Mouse (Mus musculus): ENCODE data around the gene Tbc1d22a. TPM values are rescaled to one million over a fixed set of nuclear protein-coding genes. Genes with fewer than 3 reads are reported as not detected.

The Tbc1d22a gene
- polyA plus RNA-seq, 1 experiment from 2014 or later = 37.9 TPM

DNA sequence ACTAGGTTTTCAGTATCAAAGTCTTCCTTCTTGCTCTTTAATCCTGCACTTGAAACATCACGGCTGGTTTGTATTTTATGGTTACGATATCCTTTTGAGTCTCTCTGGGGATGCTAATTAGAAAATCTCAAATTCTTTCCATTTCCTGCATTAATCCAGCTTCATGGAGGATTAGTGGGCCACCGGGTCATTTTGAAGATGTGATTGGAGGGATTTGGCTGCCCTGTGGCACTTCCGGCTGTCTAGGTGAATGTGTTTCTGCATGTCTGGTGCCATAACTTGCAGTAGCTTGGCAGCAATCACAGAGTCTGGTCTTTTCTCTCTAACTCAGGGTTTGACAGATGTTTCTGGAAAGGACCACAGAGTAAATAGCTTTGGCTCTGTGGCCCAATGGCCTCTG lies 305.9 kb downstream of the Tbc1d22a start:
- POLR2A ChIA-PET = no interaction called here
- DNase-seq (ENCODE audit: low read depth, low spot score) (no peak), ATAC-seq (no peak)
- CTCF ChIA-PET = no interaction called here
- peaks cover 16% of the 10 kb centered on the region for H3K27me3 ChIP-seq
- in situ Hi-C loops (cut with MboI; ENCODE audit: low pct_unique_long_range_greater_than_20kb) = no loop called here
- no peak for TF ChIP-seq CTCF (IDR thresholded peaks at IDR 0.05)

DNA sequence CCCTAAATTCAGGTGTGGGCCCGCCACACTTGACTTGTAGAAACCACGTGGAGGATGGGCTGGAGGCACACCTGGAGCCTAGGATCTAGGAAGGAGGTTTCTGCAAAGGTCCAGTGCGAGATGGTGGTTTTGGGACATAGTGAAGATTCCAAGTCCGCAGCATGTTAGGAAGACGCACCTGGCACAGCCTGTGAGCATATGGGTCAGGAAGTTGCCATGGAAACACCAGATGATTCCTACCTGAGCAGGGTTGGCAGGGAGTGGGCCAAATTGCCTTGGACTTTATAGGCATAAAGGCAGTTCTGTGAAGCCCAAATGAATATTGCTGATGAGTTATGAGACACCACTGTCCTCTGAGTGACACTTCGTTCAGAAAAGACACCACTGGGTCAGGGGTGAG lies 321.1 kb downstream of the Tbc1d22a start:
- no peaks in the 10 kb centered on the region for H3K27me3 ChIP-seq
- ChIA-PET POLR2A (no interaction called here), CTCF (no interaction called here)
- ATAC-seq (no peak), DNase-seq (ENCODE audit: low read depth, low spot score) (no peak)
- in situ Hi-C loops (cut with MboI; ENCODE audit: low pct_unique_long_range_greater_than_20kb) = no loop called here
- no peak for TF ChIP-seq CTCF (IDR thresholded peaks at IDR 0.05)

DNA sequence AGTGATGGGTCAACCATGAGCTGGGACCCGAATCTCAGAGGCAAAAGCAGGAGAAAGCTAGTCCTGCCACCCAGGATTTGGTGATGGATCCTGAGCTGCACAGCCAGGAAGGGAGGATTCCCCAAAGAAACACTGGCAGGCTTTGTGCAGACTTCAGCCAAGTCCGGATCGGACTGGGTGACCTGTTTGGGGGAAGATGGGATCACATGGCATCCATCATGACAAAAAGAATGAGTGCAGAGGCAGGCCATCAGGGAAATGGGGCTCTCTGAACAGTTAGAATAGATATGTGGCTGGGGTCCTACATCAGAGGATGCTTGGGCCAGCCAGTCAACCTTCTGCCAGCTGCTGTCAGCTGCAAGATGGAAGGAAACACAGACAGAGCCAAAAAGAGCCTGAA lies 328.1 kb downstream of the Tbc1d22a start:
- CTCF ChIA-PET = interaction anchor here (1.2 kb wide), 1 partner anchor 10 kb away, joined by 5 read pairs; no protein-coding TSS in a partner anchor
- ATAC-seq = no peak

DNA sequence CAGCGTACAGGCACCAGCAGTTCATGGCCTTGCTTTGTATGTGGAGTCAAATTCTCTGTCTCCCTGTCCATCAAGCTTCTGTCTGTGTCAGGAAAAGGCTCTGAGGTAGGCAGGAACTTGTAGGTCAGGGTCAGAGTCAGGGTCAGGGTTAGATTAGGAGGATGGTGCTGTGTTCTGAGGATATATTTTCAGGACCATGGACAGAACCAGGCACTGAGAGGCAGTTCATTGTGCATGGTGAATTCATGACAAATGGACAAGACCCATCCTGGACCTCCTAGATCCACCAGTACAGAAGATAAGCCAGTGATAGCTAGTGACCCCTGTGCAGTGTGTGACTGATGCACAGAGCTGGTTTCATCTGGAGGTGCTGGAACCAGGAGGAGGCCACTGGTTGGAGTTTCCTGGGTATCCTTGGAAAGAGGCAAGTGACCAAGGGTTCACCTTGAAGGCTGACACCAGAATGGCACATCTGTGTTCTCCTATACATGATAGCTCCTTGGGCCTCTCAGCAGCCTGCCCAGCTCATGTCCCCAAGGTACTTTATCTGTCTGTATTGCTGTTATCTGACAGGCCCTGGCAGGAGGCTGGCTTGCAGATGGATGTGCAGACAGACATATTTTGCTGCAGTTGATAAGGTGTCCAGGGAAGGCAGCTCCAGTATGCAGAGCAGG lies 330.0 kb downstream of the Tbc1d22a start:
- in situ Hi-C loops (cut with MboI; ENCODE audit: low pct_unique_long_range_greater_than_20kb) = no loop called here
- no peaks in the 10 kb centered on the region for H3K27me3 ChIP-seq
- no peak for TF ChIP-seq CTCF (IDR thresholded peaks at IDR 0.05)
- DNase-seq (ENCODE audit: low read depth, low spot score) = no peak
- ChIA-PET POLR2A (no interaction called here), CTCF (no interaction called here)
- no peak for ATAC-seq

More for the DNA sequence above, 328.1 kb downstream of the Tbc1d22a start:
- in situ Hi-C loops (cut with MboI; ENCODE audit: low pct_unique_long_range_greater_than_20kb) = no loop called here
- no peak for DNase-seq (ENCODE audit: low read depth, low spot score)
- no peak for TF ChIP-seq CTCF (IDR thresholded peaks at IDR 0.05)
- POLR2A ChIA-PET = no interaction called here
- H3K27me3 ChIP-seq = no peaks in the 10 kb centered on the region

Other genes with a start within 250 kb of the Tbc1d22a start
- 30.8 TPM for gene Celsr1, start 180.7 kb upstream of the Tbc1d22a start, polyA plus RNA-seq (2021)
- 44.1 TPM for gene Gramd4, start 156.8 kb upstream of the Tbc1d22a start, polyA plus RNA-seq (2021)
- gene Cerk, start 28.3 kb upstream of the Tbc1d22a start, polyA plus RNA-seq (2021) = 46.2 TPM

Data from Patski (cell line).